Mouse (Mus musculus) right cerebral cortex, adult 2 months (tissue): ENCODE results near the gene Arhgef11.
"Not testable (repeated sequence)": the region's sequence is repeated elsewhere in the genome, so short reads cannot be mapped to it uniquely, and the experiment has no call there.

ENCODE experiments used
- DNase-seq, 2 experiments: peaks; one replicate each; pipeline ENCODE4 v3.0.0; 2021 to 2022; ENCODE audit warnings: low spot score in 2 of 2

Arhgef11 gene

DNA sequence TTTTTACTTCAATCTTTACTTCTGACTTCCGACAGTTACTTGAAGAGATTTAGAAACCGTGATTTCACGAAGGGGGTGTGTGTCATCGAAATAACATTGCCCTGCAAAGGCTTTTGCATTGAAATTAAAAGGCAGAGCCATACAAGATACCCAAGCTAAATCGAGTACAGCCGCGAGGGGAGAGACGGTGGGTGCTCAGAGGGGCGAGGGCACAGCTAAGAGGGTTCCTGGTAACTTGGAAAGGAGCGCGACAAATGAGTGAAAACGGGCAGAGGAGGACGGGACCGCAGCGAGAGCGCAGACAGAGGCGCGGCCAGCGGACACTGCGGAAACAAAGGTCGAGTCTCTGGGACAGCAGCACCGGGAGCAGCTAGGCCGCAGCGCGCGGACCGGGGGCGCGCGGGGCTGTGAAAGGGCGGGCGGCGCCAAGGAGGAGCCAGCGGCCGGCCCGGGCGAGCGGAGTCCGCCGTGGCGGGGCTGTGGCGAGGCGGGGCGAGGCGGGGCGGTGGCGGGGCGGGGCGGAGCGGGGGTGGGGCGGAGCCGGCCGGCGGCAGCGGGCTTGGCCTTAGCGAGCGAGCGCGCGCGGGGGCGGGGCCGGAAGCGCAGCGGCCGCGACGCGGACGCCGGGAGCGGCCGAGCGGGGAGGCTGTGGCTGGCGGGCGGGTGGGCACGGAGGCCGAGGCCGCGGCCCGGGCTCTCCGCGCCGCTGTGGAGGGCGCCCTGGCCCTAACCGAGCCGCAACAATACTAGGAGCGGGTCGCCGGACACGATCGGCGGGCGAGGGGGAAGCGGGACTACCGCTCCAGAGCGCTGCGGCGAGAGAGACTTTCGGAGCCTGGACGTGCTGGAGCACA, at the start of gene Arhgef11:
TSS of gene Arhgef11 (plus strand) at position 603 of the 854 bp plus-strand sequence.
- DNase-seq = peak; percentile 48 to 71

DNA sequence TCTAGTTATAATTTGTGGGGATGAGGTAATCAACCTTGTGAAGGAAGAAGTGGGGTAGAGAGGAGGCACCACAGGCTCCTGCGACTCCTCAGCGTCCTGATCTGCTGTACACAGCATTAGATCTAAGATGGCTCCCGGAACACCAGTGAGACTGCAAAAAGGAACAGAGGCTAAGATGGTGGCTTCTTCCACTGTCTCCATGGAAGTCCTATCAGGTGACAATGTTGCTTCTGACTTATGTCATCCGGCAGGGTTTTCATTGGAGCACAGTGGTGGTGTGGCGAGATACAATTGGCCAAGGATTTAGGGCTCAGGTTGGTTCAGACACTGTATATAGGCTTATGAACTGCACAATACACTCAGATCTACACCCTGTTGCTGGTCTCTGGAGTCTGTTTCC, 48.7 kb upstream of the Arhgef11 start:
- DNase-seq = no peak

DNA sequence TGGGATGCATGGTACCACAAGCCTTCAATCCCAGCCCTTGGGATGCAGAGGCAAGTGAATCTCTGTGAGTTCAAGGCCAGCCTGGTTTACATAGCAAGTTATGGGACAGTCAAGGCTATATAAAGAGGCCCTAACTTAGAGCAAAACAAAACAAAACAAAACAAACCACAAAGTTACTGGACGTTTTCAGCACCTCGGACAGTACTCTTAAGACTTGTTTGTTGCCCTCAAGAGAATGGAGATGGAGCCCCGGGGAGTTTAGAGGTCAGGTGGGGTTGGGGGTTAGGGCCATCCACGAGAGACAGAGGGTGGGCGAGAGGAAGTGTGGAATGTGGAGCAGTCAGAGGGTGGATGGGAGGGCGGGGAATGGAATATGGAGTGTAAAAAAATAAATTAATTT, 41.6 kb upstream of the Arhgef11 start:
- no peak for DNase-seq

DNA sequence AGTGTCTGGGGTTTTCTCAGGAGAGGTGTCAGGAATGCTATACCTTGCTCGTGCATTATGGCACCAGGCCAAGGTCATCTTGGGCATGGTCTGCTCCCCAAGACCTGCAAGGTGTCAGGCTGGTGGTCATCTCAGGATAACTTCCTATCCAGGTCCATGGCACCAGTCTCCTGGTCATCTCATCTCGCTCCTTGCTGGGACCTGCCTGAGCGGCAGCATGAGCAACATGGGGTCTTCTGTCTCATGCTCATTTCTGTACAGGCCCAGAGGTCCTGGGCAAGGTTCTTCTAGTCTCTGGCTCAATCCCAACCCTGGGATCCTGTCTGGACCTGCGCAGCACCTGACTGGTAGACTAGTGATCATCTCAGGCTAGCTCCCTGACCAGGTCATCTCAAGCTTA, 35.1 kb upstream of the Arhgef11 start:
- no peak for DNase-seq

DNA sequence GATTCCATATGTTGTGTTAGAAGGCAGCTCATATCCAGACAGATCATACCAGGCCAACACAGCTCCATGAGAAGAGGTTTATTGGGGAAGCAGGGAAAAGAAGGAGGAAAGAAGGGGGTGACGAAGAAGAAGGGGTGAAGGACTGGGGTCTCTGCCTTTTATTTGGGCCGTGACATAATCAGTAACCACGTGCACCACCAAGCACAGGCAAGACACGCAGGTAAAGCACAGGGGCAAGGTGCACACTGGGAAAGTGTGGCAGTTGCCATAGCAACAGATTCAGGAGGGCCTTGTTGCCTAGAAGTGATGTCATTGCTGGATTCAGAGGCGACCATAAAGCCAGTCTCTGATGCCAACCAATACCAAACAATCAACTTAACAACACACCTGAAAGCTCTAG, 23.6 kb upstream of the Arhgef11 start:
- DNase-seq = no peak

DNA sequence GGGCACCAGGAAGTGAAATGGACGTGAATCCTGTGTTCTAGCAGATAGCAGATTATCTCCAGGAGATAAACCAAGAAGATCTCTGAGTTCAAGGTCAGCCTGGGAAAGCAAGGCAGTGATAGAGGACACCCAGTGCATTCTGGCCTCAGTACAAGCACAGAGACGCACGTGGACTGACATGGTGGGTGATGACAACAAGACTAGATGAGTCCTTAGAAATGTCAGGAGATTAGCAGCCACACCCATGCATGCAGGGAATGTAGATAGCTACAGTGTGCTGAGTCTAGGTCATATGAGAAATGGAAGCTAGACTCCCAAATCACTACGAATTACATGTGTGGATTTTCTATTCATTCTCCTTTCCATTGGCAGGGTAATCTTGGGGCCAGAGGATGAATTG, 22.0 kb upstream of the Arhgef11 start:
- DNase-seq = not testable (repeated sequence)

DNA sequence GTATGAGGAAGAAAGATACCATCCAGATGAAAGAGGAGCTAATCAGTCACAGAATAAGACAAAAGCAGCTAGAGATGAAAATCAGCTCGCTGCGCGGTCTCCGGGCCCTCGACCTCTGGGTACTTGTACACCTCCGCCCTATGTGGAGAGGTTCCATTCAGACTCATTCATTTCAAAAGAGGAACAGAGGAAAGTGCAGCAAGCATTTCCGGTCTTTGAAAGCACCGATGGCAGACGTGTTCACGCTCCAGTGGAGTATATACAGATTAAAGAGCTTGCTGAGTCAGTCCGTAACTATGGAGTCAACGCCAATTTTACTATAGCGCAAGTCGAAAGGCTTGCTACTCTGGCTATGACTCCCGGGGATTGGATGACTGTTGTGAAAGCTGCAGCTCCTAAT, 16.3 kb upstream of the Arhgef11 start:
- not testable (repeated sequence) for DNase-seq

DNA sequence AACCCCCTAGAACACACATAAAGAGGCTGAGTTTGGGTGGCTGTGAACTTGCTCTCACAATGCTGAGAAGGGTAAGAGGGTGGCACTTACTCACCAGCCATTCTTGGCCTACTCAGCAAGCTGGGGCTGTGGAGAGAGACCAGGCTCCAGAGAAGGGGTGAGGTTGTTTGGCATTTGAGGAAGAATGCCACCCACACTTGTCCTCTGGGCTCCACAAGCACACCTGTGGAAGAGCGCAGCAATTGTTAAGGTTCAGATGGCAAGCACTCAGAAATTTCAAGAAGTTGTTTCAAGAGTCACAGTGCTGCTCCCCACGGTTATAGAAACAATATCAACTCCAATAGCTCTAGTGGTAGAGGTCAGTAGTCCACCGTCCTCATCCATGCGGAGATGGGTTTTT, 1.0 kb upstream of the Arhgef11 start:
- no peak for DNase-seq

DNA sequence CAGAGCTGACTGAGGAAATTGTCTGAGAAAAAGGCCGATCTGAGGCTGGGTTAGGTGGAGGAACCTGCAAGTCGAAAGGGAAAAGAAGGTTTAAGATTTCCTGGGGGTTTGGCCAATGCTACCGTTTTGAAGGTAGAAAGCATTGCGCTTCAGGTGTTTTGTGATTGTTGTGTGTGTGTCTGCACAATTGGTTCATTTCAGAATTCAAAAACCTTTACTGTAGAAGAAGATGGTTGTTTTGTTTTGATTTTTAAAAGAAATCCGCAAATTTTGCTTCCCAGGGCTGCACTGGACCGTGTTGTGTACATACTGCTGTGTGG, 412 bp downstream of the Arhgef11 start:
- peak in 1 of 2 experiments; percentile 35 for DNase-seq

DNA sequence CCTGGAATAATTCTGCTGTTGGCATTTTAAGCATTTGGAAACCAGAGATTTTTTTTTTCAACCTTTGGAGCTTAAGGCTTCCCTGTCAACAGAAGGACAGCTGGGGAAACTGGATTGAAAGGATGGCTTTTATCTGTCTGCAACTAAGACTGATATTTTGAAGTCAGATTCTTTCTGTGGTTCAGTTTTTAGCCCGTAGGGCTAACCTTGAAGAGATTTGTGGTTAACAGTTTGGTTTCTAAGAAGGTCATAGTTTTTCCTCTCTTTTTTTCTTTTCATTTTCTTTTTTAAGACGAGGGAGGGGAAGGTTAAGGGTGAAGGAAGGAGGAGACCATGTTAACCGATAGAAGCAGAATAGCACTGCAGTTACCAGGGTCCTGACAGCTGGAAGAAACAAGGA, 881 bp downstream of the Arhgef11 start:
- DNase-seq = no peak

DNA sequence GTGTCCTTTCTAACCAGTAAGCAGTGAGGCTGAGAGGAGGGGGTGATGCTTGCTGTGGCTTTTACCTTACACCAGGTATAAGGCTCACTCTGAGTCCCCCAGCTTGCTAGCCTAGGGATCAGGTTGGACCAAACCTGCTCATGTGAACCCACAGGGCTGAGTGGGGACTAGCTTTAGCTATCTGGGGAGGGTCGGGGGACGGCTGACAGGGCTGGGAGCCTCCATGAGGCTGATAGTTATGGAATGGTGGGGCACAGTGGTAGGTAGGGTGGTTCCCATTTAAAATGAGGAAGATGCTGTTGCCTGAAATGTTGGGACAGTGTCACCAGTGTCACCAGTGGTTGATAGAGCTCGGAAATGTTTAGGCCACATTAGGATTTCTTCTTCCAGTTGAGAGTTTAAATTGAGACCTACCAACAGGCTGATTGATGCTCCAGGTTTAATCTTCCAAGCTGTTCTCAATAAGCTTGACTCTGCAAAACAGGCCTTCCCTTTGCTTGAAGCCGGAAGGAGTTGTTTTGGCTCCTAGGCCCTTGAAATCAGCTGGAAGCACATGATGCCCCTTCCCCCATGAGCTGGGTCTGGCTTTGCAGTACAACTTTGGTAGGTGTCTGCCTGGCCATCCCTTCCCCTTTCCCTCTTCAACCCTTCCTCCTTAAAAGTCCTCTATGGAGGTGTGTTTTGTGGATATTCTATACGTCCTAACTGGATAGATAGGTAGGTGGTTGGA, 1.8 kb downstream of the Arhgef11 start:
- DNase-seq = peak in 1 of 2 experiments; percentile 27

DNA sequence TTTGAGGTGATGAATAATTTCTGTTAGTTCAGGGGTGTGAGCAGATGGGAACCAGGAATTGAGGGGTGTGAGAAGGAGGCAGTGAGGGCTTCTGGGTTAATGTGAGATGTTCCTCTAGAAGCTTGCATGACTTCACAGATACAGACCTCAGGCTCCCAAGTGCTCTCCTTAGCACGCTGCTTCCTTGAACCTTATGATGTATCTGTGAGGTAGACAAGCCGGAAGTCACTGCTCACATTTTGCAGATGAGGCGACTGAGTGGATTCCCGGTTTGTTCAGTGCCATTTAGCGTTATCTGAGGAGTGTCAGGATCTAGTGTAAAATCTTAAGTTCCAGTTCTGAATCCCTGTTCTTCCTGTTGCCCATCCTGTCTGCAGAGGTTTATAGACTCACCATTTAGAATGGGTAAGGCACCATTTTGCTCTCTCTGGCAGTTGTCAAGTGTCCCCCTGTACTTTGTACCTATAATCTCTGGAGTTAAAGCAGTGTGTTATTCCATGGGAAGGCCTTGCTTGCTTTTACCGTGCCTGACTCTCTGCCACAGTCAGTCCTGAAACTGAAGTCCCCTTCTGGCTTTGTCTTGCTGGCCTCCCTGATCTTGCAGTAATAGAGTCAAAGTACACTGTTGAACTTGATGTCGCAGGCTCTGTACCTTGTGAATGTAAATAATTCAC, 3.0 kb downstream of the Arhgef11 start:
- no peak for DNase-seq

DNA sequence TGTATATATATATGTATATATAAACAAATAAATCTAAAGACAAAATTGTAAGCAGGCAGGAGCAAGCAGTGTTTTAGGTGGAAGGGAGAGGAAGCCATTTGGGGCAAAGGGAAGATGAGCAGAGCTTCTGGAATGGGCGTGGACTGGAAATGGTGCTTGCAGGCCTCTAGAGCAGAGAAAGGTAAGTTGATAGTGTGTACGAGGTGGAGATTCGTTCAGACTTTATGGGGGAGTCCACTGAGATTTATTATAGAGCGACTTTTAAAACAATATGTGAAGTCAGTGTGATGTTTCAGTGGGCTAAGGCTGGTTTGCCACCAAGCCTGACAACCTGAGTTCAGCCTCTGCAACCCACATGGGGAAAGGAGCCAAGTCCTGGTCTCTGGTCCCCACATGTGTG, 7.5 kb downstream of the Arhgef11 start:
- no peak for DNase-seq

DNA sequence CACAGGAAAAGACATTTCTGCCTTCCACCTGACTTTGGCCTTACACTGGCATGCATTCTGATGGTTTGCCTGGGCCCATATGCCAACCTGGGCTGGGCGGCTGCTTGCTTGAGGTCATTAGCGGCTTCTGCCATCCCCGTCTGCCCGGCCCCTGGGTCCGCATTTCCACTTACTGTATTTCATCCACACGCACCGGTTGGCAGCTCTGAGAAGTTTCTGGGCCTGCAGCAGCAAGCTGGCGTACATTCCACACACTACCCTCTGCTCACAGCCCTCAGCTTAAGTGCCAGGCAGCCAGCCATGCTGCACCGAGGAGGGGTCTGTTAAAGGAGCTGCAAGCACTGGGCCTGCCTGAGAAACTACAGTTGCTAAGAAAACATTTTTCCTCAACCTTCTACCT, 13.5 kb downstream of the Arhgef11 start:
- DNase-seq = no peak

DNA sequence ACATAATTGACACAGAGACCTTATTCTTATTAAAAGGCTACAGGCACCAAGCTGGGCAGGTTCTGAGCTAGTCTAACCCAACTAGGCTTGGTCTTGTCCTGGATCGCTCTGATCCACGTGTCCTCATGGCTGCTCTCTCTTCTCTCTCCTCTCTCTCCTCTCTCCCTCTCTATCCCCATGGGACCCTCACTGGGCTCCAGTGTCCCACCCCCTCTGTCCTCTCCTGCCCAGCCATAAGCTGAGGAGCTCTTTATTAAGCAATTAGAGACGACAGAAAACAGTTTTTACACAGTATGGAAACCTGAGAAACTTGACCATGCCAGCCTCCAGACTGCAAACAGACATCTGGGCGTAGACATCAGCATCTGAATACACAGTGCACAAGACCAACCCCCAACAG, 14.0 kb downstream of the Arhgef11 start:
- DNase-seq = no peak

DNA sequence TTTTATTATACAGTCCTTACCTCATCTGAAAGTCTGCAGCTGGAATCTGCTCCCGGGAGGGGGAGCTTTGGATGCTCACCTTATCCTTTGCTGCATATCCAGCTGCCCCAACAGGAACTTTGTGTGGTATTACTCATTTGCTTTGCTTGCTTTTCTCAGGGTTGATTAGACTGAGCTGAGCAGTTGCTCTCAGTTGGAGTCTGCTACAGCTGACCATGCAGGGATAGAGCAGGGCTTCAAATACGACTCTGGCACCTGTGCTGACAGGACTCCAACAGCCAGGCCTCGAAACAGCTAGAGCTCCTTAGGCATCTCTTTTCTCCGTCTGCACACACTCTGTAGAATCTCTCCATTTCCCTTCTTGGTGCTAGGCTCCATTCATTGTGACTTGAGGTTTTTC, 18.2 kb downstream of the Arhgef11 start:
- DNase-seq = no peak

DNA sequence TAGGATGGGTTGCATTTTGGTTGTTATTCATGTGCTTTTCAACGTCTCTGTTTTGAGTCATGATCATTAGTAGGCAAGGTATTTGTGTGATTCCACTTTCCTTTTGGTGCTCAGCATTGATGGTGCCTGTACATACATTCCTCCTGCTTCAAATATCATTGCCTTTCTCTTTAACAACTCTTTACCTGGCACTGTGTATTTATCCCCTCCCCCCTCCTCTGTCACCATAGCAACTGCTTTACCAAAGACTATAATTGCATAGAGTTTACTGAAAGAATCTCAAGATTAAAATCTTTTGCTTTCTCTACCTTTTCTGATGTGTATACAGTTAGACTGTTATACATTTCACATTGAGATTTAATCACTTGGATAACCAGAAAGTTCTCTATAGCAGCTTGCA, 26.1 kb downstream of the Arhgef11 start:
- DNase-seq = no peak

DNA sequence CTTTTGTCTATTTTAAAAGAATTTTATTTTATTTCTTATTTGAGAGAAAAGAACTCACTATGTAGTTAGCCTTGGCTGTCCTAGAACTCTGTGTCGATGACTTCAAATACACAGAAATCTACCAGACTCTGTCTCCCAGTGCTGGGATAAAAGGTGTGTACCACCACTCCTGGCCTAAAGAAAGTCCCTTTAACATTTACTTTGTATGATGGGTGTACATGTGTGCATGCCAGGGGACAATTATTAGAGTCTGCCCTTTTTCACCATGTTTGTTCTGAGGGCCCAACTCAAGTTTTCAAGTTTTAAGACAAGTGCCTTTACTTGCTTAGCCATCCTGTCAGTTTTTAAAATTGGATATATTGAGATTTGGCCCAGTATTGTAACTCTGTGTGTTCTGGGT, 28.8 kb downstream of the Arhgef11 start:
- no peak for DNase-seq

DNA sequence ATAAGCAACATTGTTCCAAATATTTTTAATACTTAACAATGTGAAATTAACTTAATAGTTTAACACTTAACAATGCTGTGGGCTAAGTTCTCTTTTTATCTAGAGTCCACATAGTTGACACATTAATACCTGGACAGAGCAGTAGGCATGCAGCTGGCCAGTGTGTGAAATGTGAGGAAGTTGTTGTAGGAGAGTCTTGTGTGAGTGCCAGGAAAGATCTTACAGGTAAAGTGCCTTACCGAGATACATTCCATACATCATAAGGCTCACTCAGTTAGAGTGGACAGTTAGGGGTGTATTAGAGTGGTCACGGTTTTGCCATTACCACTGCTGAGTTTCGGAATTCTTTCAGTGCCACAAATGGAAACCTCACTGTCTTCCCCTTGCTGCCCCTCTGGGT, 31.7 kb downstream of the Arhgef11 start:
- DNase-seq = no peak

DNA sequence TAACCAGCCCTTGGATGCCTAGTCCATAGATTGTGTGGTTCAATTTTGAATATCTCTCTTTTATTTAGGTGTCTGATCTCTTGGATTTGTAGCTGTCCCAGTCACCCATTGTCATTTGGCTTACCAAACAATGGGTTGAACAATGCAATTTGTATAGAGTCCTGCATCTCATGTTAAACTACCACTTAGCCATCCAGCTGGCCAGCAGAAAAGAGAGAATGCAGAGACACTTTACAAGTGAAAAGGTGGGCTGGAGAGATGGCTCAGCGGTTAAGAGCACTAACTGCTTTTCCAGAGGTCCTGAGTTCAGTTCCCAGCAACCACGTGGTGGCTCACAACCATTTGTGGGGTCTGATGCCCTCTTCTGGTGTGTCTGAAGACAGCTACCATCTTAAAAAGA, 41.0 kb downstream of the Arhgef11 start:
- no peak for DNase-seq

DNA sequence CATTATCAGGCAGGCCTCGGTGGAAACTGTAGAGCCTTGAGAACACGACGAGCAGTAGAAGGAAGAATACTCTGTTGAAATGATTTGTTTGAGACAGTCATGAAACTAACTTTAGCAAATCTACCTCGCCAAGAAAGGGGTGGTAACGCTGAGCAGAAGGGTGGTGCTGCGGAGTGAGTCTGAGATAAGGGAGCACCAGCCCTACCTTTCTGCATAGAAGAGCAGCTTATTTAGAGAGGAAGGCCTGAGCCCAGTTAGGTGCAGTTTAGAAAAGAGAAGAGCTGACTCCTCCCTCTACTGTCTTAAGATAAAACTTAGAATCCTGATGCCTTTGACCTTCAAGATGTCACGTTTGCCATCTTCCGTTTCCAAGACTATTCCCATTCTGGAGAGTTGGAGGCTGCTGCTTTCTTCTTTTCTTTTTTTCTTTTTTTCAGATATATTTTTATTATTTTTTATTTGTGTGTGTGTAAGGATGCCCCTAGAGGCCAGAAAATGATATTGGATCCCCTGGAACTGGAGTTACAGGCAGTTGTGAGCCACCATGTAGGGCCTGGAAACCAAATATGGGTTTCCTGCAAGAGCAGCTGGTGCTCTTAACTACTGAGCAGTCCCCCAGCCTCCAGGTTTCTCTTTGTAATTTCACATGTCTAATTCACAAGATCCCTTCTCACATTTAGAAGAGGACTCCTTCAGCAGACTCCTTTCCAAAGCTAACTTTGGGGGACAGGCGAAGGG, 42.5 kb downstream of the Arhgef11 start:
- DNase-seq = no peak

DNA sequence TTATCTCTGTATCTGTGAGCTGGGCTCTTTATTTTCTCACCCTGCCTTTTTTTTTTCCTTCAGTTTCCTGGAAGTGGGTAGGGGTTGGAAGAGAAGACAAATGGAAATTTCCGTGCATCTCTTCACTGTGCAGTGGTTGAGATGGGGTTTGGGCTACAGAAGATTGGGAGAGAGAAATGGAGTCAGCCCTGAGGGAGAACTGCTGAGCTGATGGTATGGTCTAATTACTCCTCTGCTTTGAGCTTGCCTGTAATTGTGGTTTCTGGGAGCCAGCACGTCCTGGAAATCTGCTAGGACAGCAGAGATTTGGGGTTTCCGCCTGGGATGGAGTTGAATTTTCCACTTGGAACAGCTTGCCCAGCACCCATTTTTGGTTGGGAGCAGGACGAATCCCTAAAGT, 43.1 kb downstream of the Arhgef11 start:
- no peak for DNase-seq
